Mouse (Mus musculus) intestine, embryonic 15.5 days (tissue): ENCODE results near the gene Oas1d. TPM values are rescaled to one million over a fixed set of nuclear protein-coding genes. Genes with fewer than 3 reads are reported as not detected.
"Not testable (repeated sequence)": the region's sequence is repeated elsewhere in the genome, so short reads cannot be mapped to it uniquely, and the experiment has no call there.

Source experiments
- ATAC-seq: fragments of 200-750 bp; cut with Nextera tagmentation; 2 replicates; pipeline ENCODE4 v1.8.0; 2017; ENCODE audit warnings: moderate TSS enrichment, moderate library complexity
- H3K27ac ChIP-seq: fragments of 300-500 bp; sonication (generic); 2 replicates; pipeline ENCODE4 v1.5.1; 2015; ENCODE audit warnings: mild to moderate bottlenecking, inconsistent platforms
- H3K27me3 ChIP-seq: fragments of 300-500 bp; sonication (generic); replicated peaks from 2 replicates; pipeline ENCODE4 v1.6.1; 2015; ENCODE audit warnings: inconsistent platforms
- H3K36me3 ChIP-seq: fragments of 300-500 bp; sonication (generic); 2 replicates; pipeline ENCODE4 v1.6.1; 2015; ENCODE audit warnings: inconsistent platforms
- H3K4me1 ChIP-seq: fragments of 300-500 bp; sonication (generic); replicated peaks from 2 replicates; pipeline ENCODE4 v1.6.1; 2015; ENCODE audit warnings: inconsistent platforms
- H3K4me2 ChIP-seq: fragments of 300-500 bp; sonication (generic); replicated peaks from 2 replicates; pipeline ENCODE4 v1.6.1; 2015; ENCODE audit warnings: mild to moderate bottlenecking, inconsistent platforms
- H3K4me3 ChIP-seq: fragments of 300-500 bp; sonication (generic); replicated peaks from 2 replicates; pipeline ENCODE4 v1.5.1; 2015; ENCODE audit warnings: inconsistent platforms
- H3K9ac ChIP-seq: fragments of 300-500 bp; sonication (generic); 2 replicates; pipeline ENCODE4 v1.6.1; 2015; ENCODE audit warnings: inconsistent platforms
- H3K9me3 ChIP-seq: fragments of 300-500 bp; sonication (generic); 2 replicates; pipeline ENCODE4 v1.6.1; 2016; ENCODE audit warnings: inconsistent platforms
- WGBS: fragments of 180-500 bp; shearing (Covaris S2); methylation state at CpG from one replicate; pipeline ENCODE4 v1.1.7; 2015; 5-methylcytosine and 5-hydroxymethylcytosine counted together
- polyA plus RNA-seq: library from polyadenylated mRNA; unstranded; fragments of >200 nt; fragmentation: Nextera tagmentation; extraction: Ambion mirVana; gene quantifications from 2 replicates; pipeline ENCODE4 v1.2.1, GENCODE M21; 2015

Oas1d gene
- polyA plus RNA-seq, 1 experiment from 2014 or later, result not detected

- H3K4me2 ChIP-seq, result no peak overlapping the region
- H3K4me1 ChIP-seq, result no peaks in the 10 kb centered on the region
- no peaks in the 10 kb centered on the region for H3K9me3 ChIP-seq
- no peak overlapping the region for H3K4me3 ChIP-seq
- H3K27ac ChIP-seq, result no peak overlapping the region
- no peak overlapping the region for H3K9ac ChIP-seq
- H3K36me3 ChIP-seq, result no peaks in the 10 kb centered on the region
- no peaks in the 10 kb centered on the region for H3K27me3 ChIP-seq
- no peak for ATAC-seq
- WGBS, result 56% methylated on average over 7 of the region's 7 CpGs
Observed at GRCm38 (mm10) chr5:120908196-120908920, 6.0 kb upstream of the Oas1d start.

GRCm38 (mm10) chr5:120919156-120919935 lies 5.0 kb downstream of the Oas1d start:
- not testable (repeated sequence) for H3K27ac ChIP-seq, H3K27me3 ChIP-seq, H3K9ac ChIP-seq, H3K4me1 ChIP-seq, H3K4me2 ChIP-seq, H3K36me3 ChIP-seq, H3K9me3 ChIP-seq, H3K4me3 ChIP-seq, ATAC-seq
- WGBS, result 73% methylated on average over 2 of the region's 2 CpGs

GRCm38 (mm10) chr5:120920296-120920695 lies 6.0 kb downstream of the Oas1d start:
- Histone ChIP-seq H3K4me1 (0 out of 2 replicates have a peak, but pooled peaks cover 2% of the 10 kb centered on the region), H3K27me3 (no peaks in the 10 kb centered on the region), H3K9me3 (no peaks in the 10 kb centered on the region), H3K36me3 (no peaks in the 10 kb centered on the region), H3K4me3 (no peak overlapping the region), H3K9ac (no peak overlapping the region), H3K4me2 (no peak overlapping the region), H3K27ac (no peak overlapping the region)
- 82% methylated on average over 3 of the region's 3 CpGs for WGBS
- no peak for ATAC-seq

- peak; percentile 88 for ATAC-seq
- H3K9ac ChIP-seq, result no peak overlapping the region
- 0 out of 2 replicates have a peak overlapping the region, but pooled peaks have one; percentile 12 for H3K4me2 ChIP-seq
- peak overlapping the region; percentile 48; the same call in 1 of the 2 replicates for H3K27ac ChIP-seq
- H3K4me3 ChIP-seq, result no peak overlapping the region
- H3K36me3 ChIP-seq, result no peaks in the 10 kb centered on the region
- 47% methylated on average over 4 of the region's 4 CpGs for WGBS
- no peaks in the 10 kb centered on the region for H3K9me3 ChIP-seq
- H3K27me3 ChIP-seq, result no peaks in the 10 kb centered on the region
- H3K4me1 ChIP-seq, result 0 out of 2 replicates have a peak, but pooled peaks cover 2% of the 10 kb centered on the region
Observed at GRCm38 (mm10) chr5:120923969-120924368, 9.6 kb downstream of the Oas1d start.

- not testable (repeated sequence) for H3K9ac ChIP-seq, H3K27me3 ChIP-seq, H3K36me3 ChIP-seq, H3K9me3 ChIP-seq, H3K4me1 ChIP-seq, H3K4me3 ChIP-seq
- ATAC-seq, result peak; percentile 70
- H3K27ac ChIP-seq, result peak overlapping the region; percentile 48; the same call in 1 of the 2 replicates
- 49% methylated on average over 4 of the region's 4 CpGs for WGBS
- H3K4me2 ChIP-seq, result 0 out of 2 replicates have a peak overlapping the region, but pooled peaks have one; percentile 12
Observed at GRCm38 (mm10) chr5:120924520-120924919, 10.2 kb downstream of the Oas1d start.

GRCm38 (mm10) chr5:120926311-120926710 lies 12.0 kb downstream of the Oas1d start:
- ATAC-seq, H3K4me1 ChIP-seq, H3K4me3 ChIP-seq, H3K27me3 ChIP-seq, H3K36me3 ChIP-seq, H3K9me3 ChIP-seq, H3K9ac ChIP-seq, H3K4me2 ChIP-seq, H3K27ac ChIP-seq: not testable (repeated sequence)
- WGBS, result 59% methylated on average over 2 of the region's 2 CpGs

GRCm38 (mm10) chr5:120927036-120927435 lies 12.7 kb downstream of the Oas1d start:
- H3K4me2 ChIP-seq, result no peak overlapping the region
- no peak overlapping the region for H3K4me3 ChIP-seq
- 0 out of 2 replicates have a peak, but pooled peaks cover 2% of the 10 kb centered on the region for H3K4me1 ChIP-seq
- ATAC-seq, result no peak
- H3K27ac ChIP-seq, result no peak overlapping the region
- H3K27me3 ChIP-seq, result no peaks in the 10 kb centered on the region
- H3K9me3 ChIP-seq, result no peaks in the 10 kb centered on the region
- H3K36me3 ChIP-seq, result no peaks in the 10 kb centered on the region
- WGBS, result 0% methylated on average over 1 of the region's 1 CpGs
- no peak overlapping the region for H3K9ac ChIP-seq

GRCm38 (mm10) chr5:120933966-120934365 lies 19.6 kb downstream of the Oas1d start:
- Histone ChIP-seq H3K27ac (no peak overlapping the region), H3K9me3 (no peaks in the 10 kb centered on the region), H3K4me1 (0 out of 2 replicates have a peak, but pooled peaks cover 2% of the 10 kb centered on the region), H3K27me3 (no peaks in the 10 kb centered on the region), H3K9ac (no peak overlapping the region), H3K4me3 (no peak overlapping the region), H3K36me3 (no peaks in the 10 kb centered on the region), H3K4me2 (no peak overlapping the region)
- 26% methylated on average over 5 of the region's 5 CpGs for WGBS
- ATAC-seq, result no peak

DNA sequence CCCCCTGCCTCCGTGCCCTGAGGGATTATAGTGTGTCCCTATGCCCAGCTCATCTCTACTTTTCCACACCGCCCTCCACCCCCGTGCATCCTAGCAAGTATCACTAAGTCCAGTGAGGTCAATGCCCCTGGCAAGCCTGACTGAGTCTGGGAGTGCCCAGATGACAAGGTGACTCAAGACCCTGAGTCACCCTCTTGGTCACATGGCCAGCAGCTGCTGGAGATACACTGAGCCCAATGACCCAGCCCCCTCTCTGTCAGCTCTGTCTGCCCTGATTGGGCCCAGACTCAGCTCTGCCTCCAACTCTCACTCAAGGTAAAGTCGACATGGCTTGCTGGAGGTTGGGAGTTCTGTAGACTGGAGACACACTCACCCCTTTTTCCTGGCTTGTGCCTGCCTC lies 23.5 kb downstream of the Oas1d start:
- no peak overlapping the region for H3K4me2 ChIP-seq
- 68% methylated on average over 4 of the region's 4 CpGs for WGBS
- no peaks in the 10 kb centered on the region for H3K27me3 ChIP-seq
- H3K4me1 ChIP-seq, result 0 out of 2 replicates have a peak, but pooled peaks cover 2% of the 10 kb centered on the region
- H3K9me3 ChIP-seq, result no peaks in the 10 kb centered on the region
- H3K4me3 ChIP-seq, result no peak overlapping the region
- H3K36me3 ChIP-seq, result no peaks in the 10 kb centered on the region
- H3K27ac ChIP-seq, result no peak overlapping the region
- ATAC-seq, result no peak
- H3K9ac ChIP-seq, result no peak overlapping the region

- Histone ChIP-seq H3K9ac (no peak overlapping the region), H3K27me3 (no peaks in the 10 kb centered on the region), H3K4me1 (0 out of 2 replicates have a peak, but pooled peaks cover 2% of the 10 kb centered on the region), H3K4me2 (no peak overlapping the region), H3K27ac (no peak overlapping the region), H3K9me3 (no peaks in the 10 kb centered on the region), H3K4me3 (no peak overlapping the region), H3K36me3 (no peaks in the 10 kb centered on the region)
- ATAC-seq, result no peak
- 46% methylated on average over 8 of the region's 8 CpGs for WGBS
Observed at GRCm38 (mm10) chr5:120938586-120938985, 24.2 kb downstream of the Oas1d start.

DNA sequence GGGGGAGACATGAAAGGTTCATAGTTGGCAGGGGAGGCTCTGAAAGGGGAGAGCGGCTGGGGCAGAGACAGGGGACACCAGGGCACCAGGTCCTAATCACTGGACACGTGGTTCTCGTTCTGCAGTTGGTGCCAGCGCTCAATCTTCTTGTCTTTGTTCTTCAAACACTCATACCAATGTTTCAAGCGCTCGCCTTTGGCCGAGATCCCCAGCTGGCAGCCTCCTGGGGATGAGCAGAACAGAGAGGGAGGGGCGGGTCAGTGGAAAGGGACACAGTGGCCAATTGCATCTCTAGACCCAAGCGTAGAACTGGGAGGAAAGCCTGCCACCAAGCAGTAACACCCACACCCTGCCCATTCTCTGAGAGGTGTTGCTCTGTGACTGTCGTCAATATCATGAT lies 27.7 kb downstream of the Oas1d start:
- no peak for ATAC-seq
- Histone ChIP-seq H3K4me1 (0 out of 2 replicates have a peak, but pooled peaks cover 2% of the 10 kb centered on the region), H3K27ac (no peak overlapping the region), H3K27me3 (no peaks in the 10 kb centered on the region), H3K9me3 (no peaks in the 10 kb centered on the region), H3K4me3 (no peak overlapping the region), H3K36me3 (no peaks in the 10 kb centered on the region), H3K4me2 (no peak overlapping the region), H3K9ac (no peak overlapping the region)
- WGBS, result 76% methylated on average over 10 of the region's 10 CpGs

DNA sequence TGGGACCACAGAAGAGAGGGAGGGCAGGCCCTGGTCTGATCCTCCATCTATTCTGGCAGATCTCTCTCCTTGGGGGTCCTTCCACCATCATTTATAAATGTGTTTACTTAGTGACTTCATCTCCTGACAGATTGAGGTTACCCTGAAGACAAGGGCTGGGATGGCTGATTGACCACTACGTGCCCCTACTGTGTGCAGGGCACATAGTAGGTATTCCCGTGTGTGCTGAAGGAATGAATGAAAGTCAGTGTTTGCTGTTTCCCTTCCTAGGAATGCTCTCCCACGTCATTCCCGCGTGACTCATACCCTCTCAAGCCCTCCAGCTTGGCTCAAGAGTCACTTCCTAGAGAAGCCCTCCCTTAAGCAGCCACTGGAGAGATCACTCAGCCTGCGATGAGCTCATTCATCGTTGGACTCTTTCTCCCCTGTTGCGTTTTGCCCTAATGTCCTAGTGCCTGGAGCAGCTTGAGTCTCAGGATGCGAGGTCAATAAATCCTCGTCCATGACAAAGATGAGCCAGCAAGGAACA lies 38.0 kb downstream of the Oas1d start:
- Histone ChIP-seq H3K27ac (no peak overlapping the region), H3K4me3 (no peak overlapping the region), H3K9me3 (no peaks in the 10 kb centered on the region), H3K27me3 (no peaks in the 10 kb centered on the region), H3K4me2 (no peak overlapping the region), H3K4me1 (no peaks in the 10 kb centered on the region), H3K36me3 (no peaks in the 10 kb centered on the region), H3K9ac (no peak overlapping the region)
- ATAC-seq, result no peak
- 66% methylated on average over 10 of the region's 10 CpGs for WGBS
